Mouse (Mus musculus) midbrain, embryonic 13.5 days (tissue): ENCODE measurements at regions not wholly inside any gene's neighbourhood (a gene's known extent, or its start where the extent isn't known, plus 50 kb on each side); places are given as distances from the start of the nearest gene placed in this dataset.
"Not testable (repeated sequence)": the region's sequence is repeated elsewhere in the genome, so short reads cannot be mapped to it uniquely, and the experiment has no call there.

Source experiments
- ATAC-seq: fragments of 200-750 bp; cut with Nextera tagmentation; 2 replicates; pipeline ENCODE4 v1.8.0; 2017; ENCODE audit warnings: mild to moderate bottlenecking, moderate TSS enrichment, moderate library complexity
- H3K27ac ChIP-seq: fragments of 300-500 bp; sonication (generic); 2 replicates; pipeline ENCODE4 v1.5.1; 2015; ENCODE audit warnings: inconsistent platforms, mild to moderate bottlenecking, moderate library complexity
- H3K27me3 ChIP-seq: fragments of 300-500 bp; sonication (generic); 2 replicates; pipeline ENCODE4 v1.6.1; 2015; ENCODE audit warnings: mild to moderate bottlenecking, inconsistent platforms
- H3K36me3 ChIP-seq: fragments of 300-500 bp; sonication (generic); 2 replicates; pipeline ENCODE4 v1.6.1; 2015; ENCODE audit warnings: mild to moderate bottlenecking, inconsistent platforms
- H3K4me1 ChIP-seq: fragments of 300-500 bp; sonication (generic); replicated peaks from 2 replicates; pipeline ENCODE4 v1.6.1; 2015; ENCODE audit warnings: inconsistent platforms
- H3K4me2 ChIP-seq: fragments of 300-500 bp; sonication (generic); replicated peaks from 2 replicates; pipeline ENCODE4 v1.6.1; 2015; ENCODE audit warnings: moderate library complexity, mild to moderate bottlenecking, inconsistent platforms
- H3K4me3 ChIP-seq: fragments of 300-500 bp; sonication (generic); replicated peaks from 2 replicates; pipeline ENCODE4 v1.5.1; 2015; ENCODE audit warnings: mild to moderate bottlenecking, inconsistent platforms
- H3K9ac ChIP-seq: fragments of 300-500 bp; sonication (generic); replicated peaks from 2 replicates; pipeline ENCODE4 v1.6.1; 2015; ENCODE audit warnings: mild to moderate bottlenecking, inconsistent platforms
- H3K9me3 ChIP-seq: fragments of 300-500 bp; sonication (generic); 2 replicates; pipeline ENCODE4 v1.6.1; 2016; ENCODE audit warnings: mild to moderate bottlenecking, inconsistent platforms
- WGBS: fragments of 180-500 bp; shearing (Covaris S2); methylation state at CpG from one replicate; pipeline ENCODE4 v1.1.7; 2015; 5-methylcytosine and 5-hydroxymethylcytosine counted together

- no peak overlapping the region for H3K4me2 ChIP-seq
- no peak for ATAC-seq
- H3K36me3 ChIP-seq, result no peaks in the 10 kb centered on the region
- H3K9me3 ChIP-seq, result no peaks in the 10 kb centered on the region
- WGBS, result 80% methylated on average over 5 of the region's 5 CpGs
- no peak overlapping the region for H3K4me3 ChIP-seq
- H3K27ac ChIP-seq, result no peak overlapping the region
- H3K4me1 ChIP-seq, result no peaks in the 10 kb centered on the region
- H3K9ac ChIP-seq, result no peak overlapping the region
- H3K27me3 ChIP-seq, result no peaks in the 10 kb centered on the region
Observed at GRCm38 (mm10) chr17:82846776-82847494, 368.2 kb upstream of the Pkdcc start.

DNA sequence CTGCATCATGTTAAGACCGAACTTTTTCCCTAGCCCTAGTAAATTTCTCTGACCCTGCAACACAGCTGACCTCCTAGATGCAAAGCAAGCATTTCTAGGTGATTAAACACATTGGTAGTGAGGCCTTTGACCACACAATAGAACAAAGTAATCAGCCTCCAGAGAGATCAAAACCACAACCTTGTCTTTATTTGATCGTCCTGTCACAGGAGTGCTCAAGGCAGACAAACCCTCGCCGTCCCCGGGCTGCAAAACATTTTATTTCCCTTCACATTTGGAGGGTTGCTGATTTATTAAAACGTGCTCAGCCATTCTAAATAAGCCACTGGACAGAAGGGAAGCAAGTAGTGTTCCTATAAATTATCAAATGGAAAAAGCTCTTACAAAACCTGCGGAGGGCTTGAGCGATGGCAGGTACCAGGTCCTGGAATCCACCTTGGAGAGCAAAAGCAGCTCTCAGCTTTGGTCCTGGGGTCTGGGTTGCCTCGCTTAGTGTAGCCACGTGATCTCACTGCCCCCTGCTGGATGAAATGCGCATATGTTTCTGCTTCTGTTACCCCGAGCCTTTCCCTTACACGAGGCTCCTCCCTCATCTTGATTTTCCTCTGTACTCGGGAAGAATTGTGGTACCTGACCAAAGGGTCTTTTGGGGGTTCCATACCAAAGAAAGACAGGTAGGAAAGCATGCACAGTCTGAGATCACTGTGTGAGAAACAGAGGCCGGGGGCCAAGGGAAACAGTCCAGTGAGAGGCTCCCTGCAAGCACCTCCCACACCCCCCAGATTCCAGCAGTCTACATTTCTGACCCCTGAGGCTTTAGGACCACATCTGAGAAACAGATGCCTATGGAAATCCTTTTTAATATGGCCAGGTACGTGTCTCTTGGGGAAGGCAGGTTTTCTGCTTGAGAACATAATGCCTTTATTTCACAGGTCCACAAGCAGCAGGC lies 357.6 kb upstream of the Pkdcc start:
- H3K4me2 ChIP-seq, result peak overlapping the region; percentile 44
- peak; percentile 97 for ATAC-seq
- no peak overlapping the region; the same call in 1 of the 2 replicates for H3K9ac ChIP-seq
- no peaks in the 10 kb centered on the region for H3K9me3 ChIP-seq
- H3K36me3 ChIP-seq, result no peaks in the 10 kb centered on the region
- H3K27ac ChIP-seq, result no peak overlapping the region
- WGBS, result 9% methylated on average over 16 of the region's 16 CpGs
- H3K4me1 ChIP-seq, result peaks cover 2% of the 10 kb centered on the region; the same call in 1 of the 2 replicates
- no peaks in the 10 kb centered on the region for H3K27me3 ChIP-seq
- H3K4me3 ChIP-seq, result peak overlapping the region; percentile 17

DNA sequence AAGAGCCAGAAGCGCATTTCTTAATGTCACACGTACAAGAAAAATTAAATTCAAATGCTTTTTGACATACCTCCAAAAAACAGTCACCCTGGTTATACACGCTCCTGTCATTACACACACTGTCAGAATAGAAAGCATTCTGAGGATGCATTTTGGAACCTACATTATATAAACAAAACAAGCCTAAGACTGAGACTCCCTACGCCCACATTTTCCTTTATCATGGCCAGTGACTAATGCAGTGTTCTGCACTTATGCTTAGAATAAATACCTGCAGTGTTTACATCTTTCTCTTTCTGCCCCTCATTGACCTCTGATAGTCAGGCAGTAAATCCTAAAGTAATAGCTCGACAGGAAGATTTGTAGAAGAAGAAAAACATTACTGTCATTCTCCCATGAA lies 354.7 kb upstream of the Pkdcc start:
- H3K4me2 ChIP-seq, result no peak overlapping the region
- peaks cover 2% of the 10 kb centered on the region; the same call in 1 of the 2 replicates for H3K4me1 ChIP-seq
- H3K36me3 ChIP-seq, result no peaks in the 10 kb centered on the region
- ATAC-seq, result no peak
- no peaks in the 10 kb centered on the region for H3K27me3 ChIP-seq
- H3K27ac ChIP-seq, result no peak overlapping the region
- no peaks in the 10 kb centered on the region for H3K9me3 ChIP-seq
- H3K4me3 ChIP-seq, result no peak overlapping the region
- WGBS, result 85% methylated on average over 5 of the region's 5 CpGs
- H3K9ac ChIP-seq, result no peak overlapping the region

- Histone ChIP-seq H3K36me3 (no peaks in the 10 kb centered on the region), H3K9ac (no peak overlapping the region), H3K9me3 (no peaks in the 10 kb centered on the region), H3K4me1 (peaks cover 2% of the 10 kb centered on the region; the same call in 1 of the 2 replicates), H3K4me2 (no peak overlapping the region), H3K4me3 (no peak overlapping the region), H3K27ac (no peak overlapping the region), H3K27me3 (no peaks in the 10 kb centered on the region)
- 89% methylated on average over 5 of the region's 5 CpGs for WGBS
- ATAC-seq, result no peak
Observed at GRCm38 (mm10) chr17:82860966-82861365, 354.1 kb upstream of the Pkdcc start.

GRCm38 (mm10) chr17:82877131-82877530 lies 338.0 kb upstream of the Pkdcc start:
- no peak for ATAC-seq
- Histone ChIP-seq H3K9me3 (no peaks in the 10 kb centered on the region), H3K4me3 (no peak overlapping the region), H3K4me2 (no peak overlapping the region), H3K36me3 (no peaks in the 10 kb centered on the region), H3K9ac (no peak overlapping the region), H3K4me1 (no peaks in the 10 kb centered on the region), H3K27me3 (no peaks in the 10 kb centered on the region), H3K27ac (no peak overlapping the region)
- 87% methylated on average over 8 of the region's 8 CpGs for WGBS

DNA sequence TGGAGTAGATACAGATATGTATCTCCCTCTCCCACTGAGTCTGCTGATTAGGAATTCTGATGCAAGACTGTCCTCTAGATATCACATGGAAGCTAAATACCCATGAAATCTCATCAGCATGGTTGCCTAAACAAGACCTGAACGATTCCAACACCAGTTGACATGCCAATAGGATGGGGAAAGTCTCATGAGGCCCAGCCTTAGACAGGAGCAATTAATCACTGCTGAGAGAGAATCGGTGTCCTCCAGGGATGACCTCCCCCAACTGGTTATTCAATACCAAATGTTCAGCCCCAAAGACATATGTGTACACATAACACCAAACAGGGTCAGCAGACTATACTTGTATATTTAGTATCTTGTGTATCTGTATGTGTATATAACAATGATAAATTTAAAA lies 314.5 kb upstream of the Pkdcc start:
- Histone ChIP-seq H3K9ac (no peak overlapping the region), H3K27me3 (no peaks in the 10 kb centered on the region), H3K4me2 (no peak overlapping the region), H3K4me3 (no peak overlapping the region), H3K27ac (no peak overlapping the region), H3K36me3 (no peaks in the 10 kb centered on the region), H3K4me1 (no peaks in the 10 kb centered on the region), H3K9me3 (no peaks in the 10 kb centered on the region)
- WGBS, result 58% methylated on average over 2 of the region's 2 CpGs
- no peak for ATAC-seq

DNA sequence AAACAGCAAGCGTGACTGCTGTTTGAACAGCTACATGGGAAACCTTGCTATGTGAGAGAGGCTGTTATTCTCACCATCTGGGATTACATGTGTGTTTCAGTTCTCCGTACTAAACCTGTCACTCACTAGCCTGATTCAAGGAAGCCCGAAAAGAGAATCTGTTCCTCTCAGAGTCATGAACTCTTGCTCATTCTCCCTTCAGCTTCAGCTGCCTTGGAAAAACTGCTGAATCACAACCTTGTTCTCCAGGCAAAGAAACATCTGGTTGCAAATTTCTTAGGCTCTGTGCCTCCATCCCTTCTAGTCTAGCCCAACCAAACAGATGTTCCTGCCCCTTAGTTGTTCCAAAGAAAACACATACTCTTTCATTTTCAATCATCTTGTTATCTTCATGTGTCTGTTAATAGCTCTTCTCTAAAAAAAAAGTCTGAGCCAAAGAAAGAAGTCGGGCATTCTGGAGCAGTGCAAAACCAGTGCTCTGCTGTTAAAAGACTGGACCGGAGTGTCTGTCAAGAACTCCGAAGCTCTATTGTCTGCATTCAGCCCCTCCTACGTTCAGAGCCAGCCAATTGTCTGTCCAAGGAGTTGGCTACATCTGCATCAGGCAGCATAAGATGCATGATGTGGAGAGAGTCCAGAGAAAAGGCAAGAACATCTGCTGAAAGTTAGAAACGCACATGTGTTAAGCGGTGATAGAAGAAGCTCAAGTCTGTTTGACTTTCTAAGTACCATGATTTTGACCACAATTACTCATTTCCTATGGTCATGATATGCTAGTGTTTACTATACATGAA lies 313.8 kb upstream of the Pkdcc start:
- Histone ChIP-seq H3K4me2 (no peak overlapping the region), H3K27me3 (no peaks in the 10 kb centered on the region), H3K9ac (no peak overlapping the region), H3K27ac (no peak overlapping the region), H3K9me3 (no peaks in the 10 kb centered on the region), H3K4me3 (no peak overlapping the region), H3K4me1 (no peaks in the 10 kb centered on the region), H3K36me3 (no peaks in the 10 kb centered on the region)
- WGBS, result 72% methylated on average over 9 of the region's 9 CpGs
- ATAC-seq, result no peak

DNA sequence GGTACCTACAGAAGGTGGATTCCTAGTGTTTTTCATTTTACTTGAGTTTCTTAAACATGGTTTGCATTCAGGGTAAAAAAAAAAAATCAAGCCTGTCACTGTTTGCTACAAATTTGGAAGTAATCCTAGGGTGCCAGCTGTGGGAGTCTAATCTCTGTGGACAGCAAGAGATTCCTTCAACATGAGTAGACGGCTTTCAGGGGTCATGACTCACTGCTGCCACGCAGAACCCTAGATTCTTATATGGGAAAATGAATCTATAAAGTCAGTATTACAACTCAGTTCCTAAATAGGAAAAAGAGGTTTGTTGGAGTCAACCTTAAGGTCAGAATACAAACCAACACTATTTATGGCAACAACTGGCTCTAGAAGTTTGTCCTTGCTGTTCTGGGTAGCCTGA lies 310.1 kb upstream of the Pkdcc start:
- no peaks in the 10 kb centered on the region for H3K36me3 ChIP-seq
- H3K9ac ChIP-seq, result no peak overlapping the region
- no peak overlapping the region for H3K27ac ChIP-seq
- H3K4me2 ChIP-seq, result no peak overlapping the region
- H3K9me3 ChIP-seq, result no peaks in the 10 kb centered on the region
- 90% methylated on average over 2 of the region's 2 CpGs for WGBS
- no peak overlapping the region for H3K4me3 ChIP-seq
- H3K4me1 ChIP-seq, result no peaks in the 10 kb centered on the region
- ATAC-seq, result no peak
- no peaks in the 10 kb centered on the region for H3K27me3 ChIP-seq

GRCm38 (mm10) chr17:82905483-82905882 lies 309.6 kb upstream of the Pkdcc start:
- Histone ChIP-seq H3K9me3 (no peaks in the 10 kb centered on the region), H3K4me3 (no peak overlapping the region), H3K36me3 (no peaks in the 10 kb centered on the region), H3K27ac (no peak overlapping the region), H3K27me3 (no peaks in the 10 kb centered on the region), H3K4me2 (no peak overlapping the region), H3K9ac (no peak overlapping the region), H3K4me1 (no peaks in the 10 kb centered on the region)
- ATAC-seq, result no peak
- WGBS, result 81% methylated on average over 3 of the region's 3 CpGs

- no peaks in the 10 kb centered on the region for H3K27me3 ChIP-seq
- H3K4me2 ChIP-seq, result no peak overlapping the region
- H3K4me1 ChIP-seq, result no peaks in the 10 kb centered on the region
- no peak overlapping the region for H3K4me3 ChIP-seq
- no peak overlapping the region for H3K27ac ChIP-seq
- no peaks in the 10 kb centered on the region for H3K9me3 ChIP-seq
- WGBS, result 64% methylated on average over 2 of the region's 2 CpGs
- H3K36me3 ChIP-seq, result no peaks in the 10 kb centered on the region
- no peak for ATAC-seq
- H3K9ac ChIP-seq, result no peak overlapping the region
Observed at GRCm38 (mm10) chr17:82909189-82909588, 305.9 kb upstream of the Pkdcc start.

GRCm38 (mm10) chr17:82922986-82923385 lies 292.1 kb upstream of the Pkdcc start:
- H3K27me3 ChIP-seq, H3K4me3 ChIP-seq, H3K9ac ChIP-seq, H3K27ac ChIP-seq, H3K4me1 ChIP-seq, H3K36me3 ChIP-seq, ATAC-seq, H3K9me3 ChIP-seq, H3K4me2 ChIP-seq: not testable (repeated sequence)
- WGBS, result 84% methylated on average over 4 of the region's 4 CpGs

- no peaks in the 10 kb centered on the region for H3K9me3 ChIP-seq
- no peak for ATAC-seq
- H3K4me2 ChIP-seq, result no peak overlapping the region
- 90% methylated on average over 2 of the region's 2 CpGs for WGBS
- no peaks in the 10 kb centered on the region for H3K4me1 ChIP-seq
- H3K36me3 ChIP-seq, result no peaks in the 10 kb centered on the region
- H3K9ac ChIP-seq, result no peak overlapping the region
- H3K4me3 ChIP-seq, result no peak overlapping the region
- H3K27me3 ChIP-seq, result no peaks in the 10 kb centered on the region
- no peak overlapping the region for H3K27ac ChIP-seq
Observed at GRCm38 (mm10) chr17:82925751-82926150, 289.3 kb upstream of the Pkdcc start.
